Mouse (Mus musculus) MEL (cell line): ENCODE measurements around the gene Gm28374. TPM values are rescaled to one million over a fixed set of nuclear protein-coding genes. Genes with fewer than 3 reads are reported as not detected.

Experiments used
- DNase-seq: peaks from one replicate; pipeline ENCODE4 v3.0.0; 2011; ENCODE audit warnings: low read depth, low spot score
- H3K27ac ChIP-seq: 2 replicates; pipeline ENCODE4 v1.5.1; 2012; ENCODE audit warnings: low read depth, mild to moderate bottlenecking, control low read depth, low read length, moderate library complexity; ENCODE audit not compliant: control insufficient read depth
- H3K27me3 ChIP-seq, 2 experiments: fragments of 150-350 bp in 1 of 2; sonication (generic) in 1 of 2; 2 replicates each; pipeline ENCODE4 v1.6.1; 2012; ENCODE audit warnings: low read length in 2 of 2, mild to moderate bottlenecking in 2 of 2, improper control_type of control experiment in 1 of 2, moderate library complexity in 1 of 2; ENCODE audit not compliant: insufficient read depth in 2 of 2, control insufficient read depth in 1 of 2
- H3K36me3 ChIP-seq, 2 experiments: 2 replicates each; pipeline ENCODE4 v1.6.1; 2012 to 2014; ENCODE audit warnings: low read length in 2 of 2, improper control_type of control experiment in 1 of 2, inconsistent platforms in 1 of 2, mild to moderate bottlenecking in 1 of 2; ENCODE audit not compliant: insufficient read depth in 2 of 2, control insufficient read depth in 1 of 2
- H3K4me1 ChIP-seq, 2 experiments: fragments of 150-350 bp in 1 of 2; sonication (generic) in 1 of 2; 2 replicates each; pipeline ENCODE4 v1.6.1; 2012; ENCODE audit warnings: low read length in 2 of 2, improper control_type of control experiment in 1 of 2, mild to moderate bottlenecking in 1 of 2; ENCODE audit not compliant: insufficient read depth in 2 of 2, control insufficient read depth in 1 of 2
- H3K4me3 ChIP-seq, 2 experiments: fragments of 150-350 bp in 1 of 2; sonication (generic) in 1 of 2; 2 replicates each; pipeline ENCODE4 v1.5.1; 2012; ENCODE audit warnings: low read depth in 2 of 2, low read length in 2 of 2, mild to moderate bottlenecking in 2 of 2, moderate library complexity in 2 of 2, control low read depth in 1 of 2, improper control_type of control experiment in 1 of 2; ENCODE audit not compliant: control insufficient read depth in 1 of 2, insufficient read depth in 1 of 2
- H3K79me2 ChIP-seq: 2 replicates; pipeline ENCODE4 v1.6.1; 2012; ENCODE audit warnings: mild to moderate bottlenecking, low read length, moderate library complexity; ENCODE audit not compliant: control insufficient read depth, poor library complexity, insufficient read depth
- H3K9ac ChIP-seq: 2 replicates; pipeline ENCODE4 v1.6.1; 2012; ENCODE audit warnings: low read depth, mild to moderate bottlenecking, control low read depth, low read length, moderate library complexity; ENCODE audit not compliant: control insufficient read depth, poor library complexity, severe bottlenecking
- H3K9me3 ChIP-seq: fragments of 150-350 bp; sonication (generic); replicated peaks from 2 replicates; pipeline ENCODE4 v1.6.1; 2012; ENCODE audit warnings: mild to moderate bottlenecking, low read length, improper control_type of control experiment, moderate library complexity; ENCODE audit not compliant: insufficient read depth
- E2F4 ChIP-seq: IDR thresholded peaks from 2 replicates; pipeline ENCODE4 v1.6.1; 2011; ENCODE audit warnings: low read depth, low read length, improper control_type of control experiment, borderline replicate concordance
- ELF1 ChIP-seq: IDR thresholded peaks from 2 replicates; pipeline ENCODE4 v1.6.1; 2014; ENCODE audit warnings: low read depth, mild to moderate bottlenecking, inconsistent platforms, low read length, improper control_type of control experiment, moderate library complexity
- EP300 ChIP-seq, 2 experiments: IDR thresholded peaks; 2 replicates each; pipeline ENCODE4 v1.6.1; 2011; ENCODE audit warnings: improper control_type of control experiment in 2 of 2, low read length in 2 of 2, low read depth in 1 of 2, mild to moderate bottlenecking in 1 of 2
- ETS1 ChIP-seq: IDR thresholded peaks from 2 replicates; pipeline ENCODE4 v1.6.1; 2012; ENCODE audit warnings: low read depth, mild to moderate bottlenecking, inconsistent platforms, low read length, improper control_type of control experiment, moderate library complexity
- GABPA ChIP-seq: IDR thresholded peaks from 2 replicates; pipeline ENCODE4 v1.6.1; 2012; ENCODE audit warnings: low read depth, mild to moderate bottlenecking, inconsistent platforms, low read length, improper control_type of control experiment, moderate library complexity
- GATA1 ChIP-seq: IDR thresholded peaks from 2 replicates; pipeline ENCODE4 v1.6.1; 2011; ENCODE audit warnings: low read depth, low read length, improper control_type of control experiment
- HCFC1 ChIP-seq: IDR thresholded peaks from 2 replicates; pipeline ENCODE4 v1.6.1; 2012; ENCODE audit warnings: low read depth, mild to moderate bottlenecking, inconsistent platforms, low read length, improper control_type of control experiment, moderate library complexity
- KAT2A ChIP-seq: conservative IDR thresholded peaks from 2 replicates; pipeline ENCODE4 v1.6.1; 2012; ENCODE audit warnings: low read depth, low read length, improper control_type of control experiment, inconsistent platforms
- MAX ChIP-seq: IDR thresholded peaks from 2 replicates; pipeline ENCODE4 v1.6.1; 2011; ENCODE audit warnings: low read length, improper control_type of control experiment
- MAZ ChIP-seq: IDR thresholded peaks from 2 replicates; pipeline ENCODE4 v1.6.1; 2012; ENCODE audit warnings: low read depth, mild to moderate bottlenecking, inconsistent platforms, low read length, improper control_type of control experiment
- MEF2A ChIP-seq: IDR thresholded peaks from 2 replicates; pipeline ENCODE4 v1.6.1; 2014; ENCODE audit warnings: low read depth, mild to moderate bottlenecking, inconsistent platforms, low read length, improper control_type of control experiment; ENCODE audit not compliant: poor library complexity, insufficient replicate concordance, severe bottlenecking; ENCODE audit errors: extremely low read depth
- MXI1 ChIP-seq: IDR thresholded peaks from 2 replicates; pipeline ENCODE4 v1.6.1; 2011; ENCODE audit warnings: mild to moderate bottlenecking, low read depth, low read length, improper control_type of control experiment
- MYC ChIP-seq: IDR thresholded peaks from 2 replicates; pipeline ENCODE4 v1.6.1; 2011; ENCODE audit warnings: low read depth, mild to moderate bottlenecking, low read length, improper control_type of control experiment, moderate library complexity
- NELFE ChIP-seq: IDR thresholded peaks from 2 replicates; pipeline ENCODE4 v1.6.1; 2011; ENCODE audit warnings: low read depth, low read length, improper control_type of control experiment
- NRF1 ChIP-seq: IDR thresholded peaks from 2 replicates; pipeline ENCODE4 v1.6.1; 2014; ENCODE audit warnings: low read depth, mild to moderate bottlenecking, inconsistent platforms, low read length, improper control_type of control experiment, moderate library complexity; ENCODE audit not compliant: poor library complexity, insufficient read depth, severe bottlenecking
- POLR2A ChIP-seq, 2 experiments: IDR thresholded peaks; 2 replicates each; pipeline ENCODE4 v1.6.1; 2011 to 2012; ENCODE audit warnings: low read length in 2 of 2, mild to moderate bottlenecking in 2 of 2, control low read depth in 1 of 2, improper control_type of control experiment in 1 of 2, low read depth in 1 of 2, moderate library complexity in 1 of 2; ENCODE audit not compliant: control insufficient read depth in 1 of 2, insufficient read depth in 1 of 2, poor library complexity in 1 of 2
- POLR2AphosphoS2 ChIP-seq: IDR thresholded peaks from 2 replicates; pipeline ENCODE4 v1.6.1; 2011; ENCODE audit warnings: low read length, improper control_type of control experiment
- POLR2AphosphoS5 ChIP-seq: IDR thresholded peaks from 2 replicates; pipeline ENCODE4 v1.6.1; 2012; ENCODE audit warnings: low read depth, borderline replicate concordance, mild to moderate bottlenecking, inconsistent platforms, low read length, moderate library complexity, mixed read lengths
- SIN3A ChIP-seq: IDR thresholded peaks from 2 replicates; pipeline ENCODE4 v1.6.1; 2012; ENCODE audit warnings: low read length, improper control_type of control experiment, inconsistent platforms
- TAL1 ChIP-seq: IDR thresholded peaks from 2 replicates; pipeline ENCODE4 v1.6.1; 2012; ENCODE audit warnings: mild to moderate bottlenecking, inconsistent platforms, low read length, moderate library complexity, mixed read lengths
- TBP ChIP-seq: IDR thresholded peaks from 2 replicates; pipeline ENCODE4 v1.8.0; 2011; ENCODE audit warnings: low read depth, low read length, improper control_type of control experiment
- TCF12 ChIP-seq: IDR thresholded peaks from 2 replicates; pipeline ENCODE4 v1.6.1; 2014; ENCODE audit warnings: low read depth, mild to moderate bottlenecking, inconsistent platforms, low read length, improper control_type of control experiment, moderate library complexity
- UBTF ChIP-seq: IDR thresholded peaks from 2 replicates; pipeline ENCODE4 v1.6.1; 2012; ENCODE audit warnings: low read depth, mild to moderate bottlenecking, inconsistent platforms, low read length, improper control_type of control experiment, moderate library complexity, borderline replicate concordance; ENCODE audit not compliant: insufficient read depth
- USF1 ChIP-seq: IDR thresholded peaks from 2 replicates; pipeline ENCODE4 v1.6.1; 2014; ENCODE audit warnings: low read depth, mild to moderate bottlenecking, inconsistent platforms, low read length, improper control_type of control experiment, moderate library complexity
- ZC3H11A ChIP-seq: IDR thresholded peaks from 2 replicates; pipeline ENCODE4 v1.6.1; 2012; ENCODE audit warnings: low read depth, mild to moderate bottlenecking, inconsistent platforms, low read length, improper control_type of control experiment
- ZKSCAN1 ChIP-seq: IDR thresholded peaks from 2 replicates; pipeline ENCODE4 v1.6.1; 2012; ENCODE audit warnings: low read depth, mild to moderate bottlenecking, inconsistent platforms, low read length, improper control_type of control experiment, moderate library complexity
- ZMIZ1 ChIP-seq: IDR thresholded peaks from 2 replicates; pipeline ENCODE4 v1.6.1; 2012; ENCODE audit warnings: low read depth, mild to moderate bottlenecking, inconsistent platforms, low read length, improper control_type of control experiment, moderate library complexity
- polyA plus RNA-seq, 2 experiments: library from polyadenylated mRNA; stranded (reverse) in 1 of 2; unstranded in 1 of 2; fragments of >175 nt in 1 of 2; fragments of >200 nt in 1 of 2; gene quantifications; 2 replicates each; pipeline versions ENCODE4 v1.2.1 to v1.2.4; 2012; ENCODE audit warnings: low replicate concordance in 2 of 2, low read depth in 1 of 2; ENCODE audit not compliant: insufficient read length in 2 of 2, insufficient read depth in 1 of 2, missing spikeins in 1 of 2
- total RNA-seq: library from RNA; depleted of rRNA; stranded (reverse); fragments of 300-350 nt; gene quantifications from 2 replicates; pipeline ENCODE4 v1.2.3, GENCODE M21; 2012

The Gm28374 gene
- total and polyA plus RNA-seq, 3 experiments, result 0.42 to 0.46 TPM; not detected in 1

GRCm38 (mm10) chr19:6061641-6062302 lies 20.3 kb downstream of the Gm28374 start:
- H3K4me3 ChIP-seq, result peak overlapping the region; percentile 73 to 83
- no peaks in the 10 kb centered on the region for H3K27me3 ChIP-seq
- peak; percentile 79 for DNase-seq
- peaks cover 0 to 14% of the 10 kb centered on the region in 2 experiments; a peak in 2 of 4 replicates for H3K4me1 ChIP-seq
- H3K27ac ChIP-seq, result peak overlapping the region; percentile 89
- H3K79me2 ChIP-seq, result peaks cover 39% of the 10 kb centered on the region
- peak overlapping the region; percentile 93 for H3K9ac ChIP-seq
- no peaks in the 10 kb centered on the region for H3K9me3 ChIP-seq
- peaks cover 3 to 13% of the 10 kb centered on the region in 2 experiments; a peak in 3 of 4 replicates for H3K36me3 ChIP-seq
- TF ChIP-seq KAT2A (no peak), GABPA (no peak), EP300 (IDR thresholded peaks at IDR 0.05; ENCODE audit: low read depth in 1 of 2, low read length in 2 of 2) (no peak), POLR2AphosphoS2 (no peak; the same call in 1 of the 2 replicates), ELF1 (peak; percentile 77), MEF2A (no peak), MAX (0 out of 2 replicates have a peak, but pooled peaks have one; percentile 13), POLR2A (IDR thresholded peaks at IDR 0.05; ENCODE audit: control insufficient read depth in 1 of 2, insufficient read depth in 1 of 2, low read depth in 1 of 2, low read length in 2 of 2, poor library complexity in 1 of 2) (peak; percentile 20 to 52; a peak in 1 of 4 replicates), TCF12 (no peak), ZC3H11A (no peak), TBP (0 out of 2 replicates have a peak, but pooled peaks have one; percentile 34), NELFE (peak; percentile 46)

GRCm38 (mm10) chr19:6061021-6061533 lies 21.0 kb downstream of the Gm28374 start, which contains the start of gene Znhit2:
TSS of gene Znhit2 (plus strand) at chr19:6061192.
- no peaks in the 10 kb centered on the region for H3K9me3 ChIP-seq
- H3K27me3 ChIP-seq, result no peaks in the 10 kb centered on the region
- peak; percentile 97 for DNase-seq
- H3K4me3 ChIP-seq, result peak within 1 kb of the TSS; percentile 73 to 83
- peaks cover 45% of the 10 kb centered on the region for H3K79me2 ChIP-seq
- peak within 1 kb of the TSS; percentile 93 for H3K9ac ChIP-seq
- peaks cover 0 to 16% of the 10 kb centered on the region in 2 experiments; a peak in 1 of 4 replicates for H3K4me1 ChIP-seq
- H3K36me3 ChIP-seq, result peaks cover 3 to 20% of the 10 kb centered on the region in 2 experiments; a peak in 3 of 4 replicates
- H3K27ac ChIP-seq, result peak within 1 kb of the TSS; percentile 89
- TF ChIP-seq TAL1 (no peak), NRF1 (peak; percentile 70), SIN3A (peak; percentile 95), USF1 (no peak), ZKSCAN1 (no peak), E2F4 (0 out of 2 replicates have a peak, but pooled peaks have one; percentile 16), ELF1 (peak; percentile 86), ZMIZ1 (peak; percentile 16; the same call in 1 of the 2 replicates), KAT2A (peak; percentile 53), TBP (peak; percentile 87), HCFC1 (peak; percentile 89), GATA1 (peak; percentile 85), TCF12 (peak; percentile 70), MXI1 (peak; percentile 84), EP300 (IDR thresholded peaks at IDR 0.05; ENCODE audit: low read depth in 1 of 2, low read length in 2 of 2) (peak in 1 of 2 experiments; percentile 21; a peak in 1 of 4 replicates), MYC (peak; percentile 46; the same call in 1 of the 2 replicates), ZC3H11A (no peak), NELFE (peak; percentile 83), MEF2A (no peak), UBTF (peak; percentile 100), POLR2A (IDR thresholded peaks at IDR 0.05; ENCODE audit: control insufficient read depth in 1 of 2, insufficient read depth in 1 of 2, low read depth in 1 of 2, low read length in 2 of 2, poor library complexity in 1 of 2) (peak; percentile 85 to 91), ETS1 (0 out of 2 replicates have a peak, but pooled peaks have one; percentile 36), POLR2AphosphoS5 (no peak), MAZ (0 out of 2 replicates have a peak, but pooled peaks have one; percentile 40)
